Mouse (Mus musculus) ES-E14 (cell line): Measurements from ENCODE around the gene Ccdc185.

Source experiments
- CHD2 ChIP-seq: IDR thresholded peaks from 2 replicates; pipeline ENCODE4 v1.6.1; 2014; ENCODE audit warnings: mild to moderate bottlenecking, low read depth, low read length, inconsistent platforms
- HCFC1 ChIP-seq: IDR thresholded peaks from 2 replicates; pipeline ENCODE4 v1.6.1; 2012; ENCODE audit warnings: low read length, inconsistent platforms, borderline replicate concordance; ENCODE audit not compliant: insufficient read depth
- MAFK ChIP-seq: IDR thresholded peaks from 2 replicates; pipeline ENCODE4 v1.6.1; 2014; ENCODE audit warnings: mild to moderate bottlenecking, low read depth, low read length, inconsistent platforms; ENCODE audit not compliant: insufficient read depth
- ZC3H11A ChIP-seq: IDR thresholded peaks from 2 replicates; pipeline ENCODE4 v1.6.1; 2012; ENCODE audit warnings: low read depth, mild to moderate bottlenecking, inconsistent platforms, low read length, borderline replicate concordance
- ZNF384 ChIP-seq: IDR thresholded peaks from 2 replicates; pipeline ENCODE4 v1.6.1; 2012; ENCODE audit warnings: low read depth, low read length, inconsistent platforms

DNA sequence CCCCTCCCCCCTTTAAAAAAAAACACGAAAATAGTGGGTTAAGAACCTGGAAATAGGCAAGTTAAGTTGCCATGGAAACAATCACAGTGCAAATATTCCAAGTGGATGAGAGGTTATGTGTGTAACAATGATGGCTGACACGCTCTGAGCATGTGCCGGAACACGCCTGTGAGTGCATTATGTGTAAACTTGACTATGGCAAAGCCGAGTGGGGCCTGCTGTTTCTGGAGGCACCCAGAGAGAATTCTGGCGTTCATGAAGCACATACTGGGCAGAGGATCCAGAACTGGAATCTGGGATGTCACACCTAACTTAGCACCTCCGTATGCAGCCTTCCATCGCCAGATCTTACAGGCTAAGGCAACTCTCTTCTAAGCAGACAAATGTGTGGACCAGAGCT lies 4.7 kb upstream of the Ccdc185 start:
- no peak for TF ChIP-seq ZNF384
- no peak for TF ChIP-seq CHD2
- no peak for TF ChIP-seq MAFK
- no peak for TF ChIP-seq HCFC1
- no peak for TF ChIP-seq ZC3H11A
